Mouse (Mus musculus) kidney, adult 8-10 months (tissue): Measurements from ENCODE around the gene Scg3.
A peak's percentile ranks its signal among the peaks of the same experiment; 100 is the strongest.
"Not testable (repeated sequence)": the region's sequence is repeated elsewhere in the genome, so short reads cannot be mapped to it uniquely, and the experiment has no call there.

Experiments used
- DNase-seq, 2 experiments: peaks; one replicate each; pipeline ENCODE4 v3.0.0; 2022

Gene Scg3

DNA sequence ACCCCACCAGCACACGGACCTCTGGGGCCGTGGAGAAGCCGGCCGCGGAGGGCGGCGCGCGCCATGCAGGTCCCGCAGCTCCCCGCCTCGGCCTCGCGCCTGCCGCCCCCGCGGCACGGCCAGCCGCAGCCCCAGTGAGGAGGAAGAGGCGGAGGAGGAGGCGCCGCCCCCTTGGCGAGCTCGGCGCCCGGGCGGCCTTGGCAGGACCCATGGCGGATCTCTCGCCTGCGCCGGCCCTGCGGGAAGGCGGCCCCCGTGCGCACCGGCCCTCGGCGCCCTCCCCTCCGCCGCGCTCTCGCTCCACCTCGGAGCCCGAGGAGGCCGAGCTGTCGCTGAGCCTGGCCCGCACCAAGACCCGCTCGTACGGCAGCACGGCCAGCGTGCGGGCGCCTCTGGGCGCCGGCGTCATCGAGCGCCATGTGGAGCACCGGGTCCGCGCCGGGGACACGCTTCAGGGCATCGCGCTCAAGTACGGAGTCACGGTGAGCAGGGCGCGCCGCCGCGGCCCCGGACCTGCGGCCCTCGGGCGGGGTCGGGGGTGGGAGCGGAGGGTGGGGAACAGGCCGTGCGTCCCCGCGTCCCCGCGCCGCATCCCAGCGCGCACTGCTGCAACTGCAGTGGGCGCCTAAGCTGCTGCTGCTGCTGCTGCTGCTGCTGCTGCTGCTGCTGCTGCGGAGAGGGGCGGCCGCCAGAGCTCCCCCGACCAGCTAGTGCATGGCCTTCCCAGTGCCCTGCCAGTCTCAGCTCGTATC is 58.1 kb downstream of the Scg3 start, which contains the start of gene Lysmd2:
Gene Lysmd2 (plus strand): TSS at position 186 of the 752 bp plus-strand sequence.
- DNase-seq, result peak; percentile 3 to 14

DNA sequence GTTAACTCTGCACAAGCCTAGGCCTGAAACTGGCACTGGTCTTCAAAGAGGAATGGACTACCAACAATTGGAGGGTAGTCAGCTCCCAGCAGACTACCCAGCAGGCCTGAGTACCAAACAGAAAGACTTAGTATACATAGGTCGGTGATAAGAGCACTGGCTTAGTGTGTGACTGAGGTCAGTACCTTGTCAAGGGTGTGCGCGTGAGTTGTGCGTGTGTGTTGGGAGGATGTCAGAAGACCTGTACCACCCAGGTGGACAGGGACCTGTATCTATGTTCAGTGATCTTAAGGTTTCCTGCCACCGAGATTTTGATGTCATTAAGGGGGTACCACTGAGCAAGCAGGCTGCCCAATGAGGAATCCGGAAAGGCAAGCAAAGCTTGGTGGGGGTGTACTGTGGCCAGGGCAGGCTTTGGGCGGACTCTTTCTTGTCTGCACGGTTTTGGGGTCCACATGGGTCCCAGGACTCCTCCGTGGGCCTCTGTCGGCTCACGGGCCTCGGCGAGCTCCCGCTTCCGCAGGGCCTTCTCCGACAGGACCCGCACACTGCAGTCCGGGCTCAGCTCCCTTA is 58.8 kb downstream of the Scg3 start:
- DNase-seq, result no peak

DNA sequence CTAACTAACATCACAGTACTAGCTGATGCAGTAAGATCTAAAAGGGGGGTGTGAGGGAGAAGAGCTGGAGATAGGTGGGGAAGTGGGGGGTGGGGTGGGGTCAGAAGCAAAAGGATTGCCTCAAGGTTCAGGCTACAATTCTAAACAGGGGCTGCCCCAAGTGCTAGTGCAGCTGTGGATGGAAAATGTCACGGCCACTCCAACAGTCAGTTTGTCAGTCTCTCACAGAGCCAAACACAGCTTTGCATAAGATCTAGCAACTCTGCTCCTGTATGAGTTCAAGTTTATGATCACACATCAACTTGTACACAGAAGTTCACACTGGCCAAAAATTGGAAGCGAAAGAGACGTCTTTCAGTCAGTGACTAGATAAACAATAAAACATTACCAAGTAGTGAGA is 62.4 kb downstream of the Scg3 start:
- no peak for DNase-seq

DNA sequence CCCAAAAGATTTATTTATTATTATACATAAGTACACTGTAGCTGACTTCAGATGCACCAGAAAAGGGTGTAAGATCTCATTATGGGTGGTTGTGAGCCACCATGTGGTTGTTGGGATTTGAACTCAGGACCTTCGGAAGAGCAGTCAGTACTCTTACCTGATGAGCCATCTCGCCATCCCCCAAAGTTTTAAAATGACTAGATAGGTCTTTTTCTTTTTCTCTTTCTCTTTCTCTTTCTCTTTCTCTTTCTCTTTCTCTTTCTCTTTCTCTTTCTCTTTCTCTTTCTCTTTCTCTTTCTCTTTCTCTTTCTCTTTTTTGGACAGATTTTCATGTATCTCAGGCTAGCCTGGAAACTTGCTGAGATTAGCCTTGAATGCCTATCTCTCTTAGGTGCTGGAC is 64.1 kb downstream of the Scg3 start:
- DNase-seq, result not testable (repeated sequence)

DNA sequence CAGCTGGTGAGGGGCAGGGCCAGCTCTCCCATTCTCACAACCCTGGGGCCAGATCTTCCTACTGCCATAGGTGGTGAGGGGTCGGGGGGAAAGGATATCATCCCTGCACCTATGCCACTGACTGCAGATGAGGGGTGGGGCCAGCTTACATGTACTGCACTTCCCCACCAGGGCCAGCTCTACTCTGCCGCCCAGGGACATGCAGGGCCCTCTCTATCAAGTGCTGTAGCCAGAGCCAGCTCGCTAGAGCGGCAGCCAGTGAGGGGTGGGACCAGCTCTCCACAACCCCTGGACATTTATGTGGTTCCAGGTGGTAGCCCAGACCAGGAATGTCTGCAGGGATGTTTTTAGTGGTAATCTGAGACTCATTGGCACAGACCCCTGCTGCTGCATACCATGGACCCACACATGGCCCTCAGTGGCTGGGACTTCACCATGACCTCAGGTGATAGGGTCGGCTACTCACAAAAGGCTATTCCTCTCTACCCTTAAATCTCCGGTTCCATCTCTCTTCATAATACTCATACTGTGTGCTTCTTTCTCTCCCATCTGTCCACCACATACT is 64.9 kb downstream of the Scg3 start:
- no peak for DNase-seq

DNA sequence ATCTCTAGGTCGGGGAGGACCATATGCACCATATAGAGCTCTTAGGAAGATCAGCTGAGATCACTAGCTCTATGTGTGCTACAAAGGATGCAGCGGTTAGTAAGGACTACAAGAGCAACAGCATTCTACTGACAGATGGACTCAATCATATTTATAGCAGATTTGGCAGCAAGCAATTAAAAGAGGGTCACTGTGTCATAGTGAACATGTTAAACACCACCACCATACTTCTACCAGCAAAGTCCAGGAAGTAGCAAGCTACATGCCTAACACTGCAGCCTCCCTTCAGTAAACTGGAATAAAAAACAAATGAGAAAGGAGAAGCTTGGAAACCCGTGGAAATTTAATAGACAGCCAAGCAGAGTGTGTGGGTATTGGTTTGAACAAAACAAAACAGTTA is 67.3 kb downstream of the Scg3 start:
- DNase-seq, result no peak

DNA sequence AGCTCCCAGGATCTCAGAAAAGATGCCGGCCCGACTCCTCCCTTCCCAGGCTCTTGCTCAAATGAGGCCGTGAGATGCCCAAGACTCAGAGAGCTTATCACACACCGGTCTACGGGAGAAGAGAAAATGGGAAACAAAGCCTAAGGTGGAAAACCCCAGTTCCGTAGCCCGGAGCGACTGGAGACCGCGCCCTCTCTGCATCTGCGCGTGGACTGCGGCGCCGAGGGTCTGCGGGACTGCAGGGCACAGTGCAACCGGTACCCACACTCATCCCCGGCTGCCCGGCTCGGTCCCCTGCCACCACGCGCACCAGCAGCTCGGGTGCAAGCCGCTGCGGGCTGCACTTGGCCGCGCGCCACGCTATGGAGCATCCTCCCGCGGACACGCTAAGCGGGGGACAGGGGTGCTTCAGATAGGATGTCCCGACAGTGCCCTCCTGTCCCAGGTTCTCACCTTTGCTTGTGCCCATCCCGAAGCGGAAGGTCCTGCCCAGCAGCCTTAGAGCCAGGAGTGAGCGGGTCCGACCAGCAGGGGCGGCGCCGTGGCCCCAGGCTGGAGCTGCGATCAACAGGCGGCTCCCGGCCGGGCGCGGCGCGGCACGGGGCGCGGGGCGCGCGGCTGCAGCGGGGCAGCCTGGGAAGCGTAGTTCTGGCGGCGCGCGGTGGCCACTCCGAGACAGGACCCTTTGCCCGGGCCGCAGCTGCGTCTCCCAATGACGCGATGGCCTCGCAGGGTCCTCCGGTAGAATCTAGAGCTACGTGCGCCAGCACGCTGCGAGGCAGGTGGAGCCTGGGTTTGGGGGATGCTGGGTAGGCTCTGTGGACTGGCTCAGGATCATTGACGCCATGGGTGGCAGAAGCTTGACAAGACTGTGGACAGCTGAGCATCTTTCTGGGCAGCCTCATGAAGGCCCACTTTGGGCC is 73.0 kb downstream of the Scg3 start, which contains the start of gene Tmod2:
Gene Tmod2 (minus strand): TSS at position 755 of the 923 bp plus-strand sequence.
- DNase-seq, result no peak

DNA sequence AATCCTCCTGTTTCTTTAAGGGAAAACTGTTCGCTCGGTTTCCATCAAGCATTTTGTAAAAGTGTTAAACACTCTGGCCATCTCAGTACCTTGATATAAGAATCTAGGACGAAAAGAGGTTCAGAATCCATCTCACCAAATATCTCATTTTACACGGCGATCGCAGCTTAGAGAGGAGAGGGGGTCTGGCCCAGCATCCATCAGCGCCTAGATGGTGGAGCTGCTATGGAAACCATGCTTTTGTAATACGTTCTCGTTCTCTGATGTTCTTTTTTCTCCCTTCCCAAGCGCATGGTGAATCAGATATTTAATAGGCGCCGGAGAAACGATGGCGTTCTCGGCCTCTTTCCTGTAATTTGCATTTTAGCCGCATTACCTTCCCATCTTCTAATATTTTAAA is 73.9 kb downstream of the Scg3 start:
- no peak for DNase-seq

DNA sequence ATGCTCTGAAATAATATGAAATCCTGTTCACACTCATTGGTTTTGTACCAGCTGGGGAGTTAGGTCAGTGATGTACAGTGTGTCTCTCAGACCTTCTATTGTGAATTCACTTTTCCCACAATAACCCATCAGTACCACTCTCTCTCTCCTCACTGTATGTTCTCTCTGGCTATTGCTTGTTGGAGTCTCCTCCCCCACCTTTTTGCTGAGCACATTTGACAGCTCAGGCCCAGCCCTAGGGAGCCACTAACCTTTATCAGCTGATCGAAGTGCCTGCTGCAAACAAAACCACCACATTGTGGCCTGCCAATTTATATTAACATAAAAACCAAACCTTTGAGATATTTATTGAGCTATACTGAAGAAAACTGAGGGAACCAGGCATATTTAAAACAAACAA is 74.4 kb downstream of the Scg3 start:
- no peak for DNase-seq

DNA sequence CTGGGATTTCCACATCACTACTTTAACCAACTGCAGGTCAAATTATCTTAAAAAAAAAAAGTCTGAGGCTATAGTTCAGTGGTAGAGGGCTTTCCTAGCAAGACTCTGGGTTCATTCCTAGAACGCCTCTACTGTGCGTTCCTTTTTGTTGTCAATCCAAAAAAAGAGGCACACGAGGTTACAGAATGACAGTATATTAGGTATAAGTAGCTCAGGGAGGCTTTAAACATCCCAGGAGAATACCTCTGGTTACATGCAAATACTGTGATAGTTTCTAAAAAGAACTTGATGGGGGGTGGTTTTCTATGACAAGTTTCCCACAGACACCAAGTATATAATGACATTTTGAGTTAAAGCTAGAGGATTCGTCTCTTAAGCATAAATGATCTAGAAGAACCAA is 76.4 kb downstream of the Scg3 start:
- no peak for DNase-seq

DNA sequence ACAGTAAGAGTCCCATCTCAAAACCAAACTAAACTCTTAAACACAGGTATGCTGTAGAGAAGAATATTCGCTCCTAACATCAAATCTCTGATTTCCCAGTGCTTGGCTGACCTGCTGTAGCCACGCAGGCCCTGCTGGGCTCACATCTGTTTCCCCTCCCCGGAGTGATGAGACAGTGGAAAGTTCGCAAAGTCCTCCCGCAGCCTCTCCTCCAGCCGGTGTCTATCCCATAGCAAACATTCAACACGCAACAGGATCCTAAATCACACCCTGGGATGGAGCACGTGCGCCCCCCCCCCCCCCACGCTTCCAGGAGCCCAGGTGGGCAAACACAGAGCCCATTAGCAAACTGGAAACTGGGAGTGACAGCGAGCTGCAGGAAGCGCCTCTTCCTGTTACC is 82.3 kb downstream of the Scg3 start:
- no peak for DNase-seq

DNA sequence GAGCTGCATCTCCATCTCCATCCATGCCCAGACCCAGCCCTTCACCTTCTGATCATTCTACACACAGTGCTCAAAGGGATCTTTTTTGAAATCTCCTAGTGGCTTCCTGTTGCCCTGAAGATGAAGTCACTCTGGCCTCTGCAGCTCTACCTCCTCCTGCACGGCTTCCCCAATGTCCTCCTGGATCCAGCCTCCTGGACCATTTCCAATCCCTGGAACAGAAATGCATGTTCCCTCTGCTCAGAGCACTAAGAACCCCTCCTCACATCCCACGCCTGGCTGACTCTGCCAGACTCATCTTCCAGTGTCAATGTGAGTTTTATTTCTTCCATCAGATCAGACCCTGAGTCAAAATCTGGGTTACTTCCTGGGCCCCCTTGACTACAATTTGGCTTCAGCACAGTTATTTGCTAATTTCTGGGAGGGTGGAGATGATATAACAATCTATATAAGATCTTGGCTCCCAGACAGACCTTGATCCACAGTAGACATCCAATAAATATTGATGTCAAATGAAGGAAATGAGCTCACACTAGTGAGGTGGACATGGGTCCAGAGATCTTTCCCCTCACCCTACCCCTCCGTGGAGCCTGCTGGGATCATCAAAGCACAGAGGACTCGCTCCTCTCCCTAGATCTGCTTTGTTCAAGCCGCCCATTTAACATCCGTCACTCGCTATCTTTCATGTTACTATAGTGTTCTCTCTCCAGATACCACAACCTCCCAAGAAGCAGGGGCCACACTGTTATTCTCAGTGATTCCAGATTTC is 83.5 kb downstream of the Scg3 start:
- no peak for DNase-seq

DNA sequence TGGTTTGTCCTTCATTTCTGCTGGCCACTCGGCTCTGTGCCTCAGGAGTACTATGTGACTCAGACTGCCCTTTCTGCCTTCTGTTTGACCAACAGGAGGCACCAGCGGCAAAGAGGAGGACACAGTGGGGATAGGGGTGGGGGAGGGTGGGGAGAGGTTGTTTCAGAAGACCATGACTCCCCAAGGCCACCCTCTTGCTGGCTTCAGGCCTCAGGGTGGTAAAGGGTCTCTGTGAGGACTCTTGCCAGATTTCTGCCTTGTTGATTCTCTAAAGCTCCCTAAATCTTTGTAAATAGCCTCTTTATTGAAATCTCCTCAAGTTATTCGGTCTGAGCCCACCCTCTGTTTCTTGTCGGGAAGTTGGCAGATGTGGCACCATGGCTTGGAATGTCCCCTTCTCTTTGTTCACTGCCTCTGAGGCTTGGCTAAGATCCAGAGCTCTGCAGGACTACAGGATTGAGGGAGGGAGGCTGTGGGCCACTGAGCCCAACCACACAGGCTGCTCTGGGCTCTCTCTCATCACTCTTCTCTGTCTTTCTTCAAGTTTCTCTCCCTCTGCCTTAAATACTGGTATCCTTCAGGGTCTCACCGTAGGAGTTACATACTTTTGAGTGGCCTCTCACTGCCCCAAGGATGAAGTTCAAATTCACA is 84.5 kb downstream of the Scg3 start:
- DNase-seq, result no peak

DNA sequence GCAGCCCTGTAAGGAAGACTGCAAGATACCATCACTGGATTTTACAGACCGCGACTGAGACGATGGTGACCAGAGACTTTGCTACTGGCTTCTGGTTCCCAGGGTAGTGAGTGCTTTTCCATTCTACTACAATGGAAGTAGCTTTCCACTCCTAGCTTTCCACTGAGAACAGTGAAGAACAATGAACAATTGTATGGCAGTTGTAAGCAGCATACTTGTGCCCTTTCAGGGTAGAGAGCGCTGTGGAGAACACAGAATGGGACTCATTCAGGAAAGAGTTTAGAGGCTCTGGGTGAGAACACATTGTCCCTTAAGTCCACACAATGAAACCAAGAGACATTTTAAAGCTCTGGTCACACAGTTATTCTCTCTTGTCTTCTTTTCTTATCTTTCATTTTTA is 86.3 kb downstream of the Scg3 start:
- no peak for DNase-seq

DNA sequence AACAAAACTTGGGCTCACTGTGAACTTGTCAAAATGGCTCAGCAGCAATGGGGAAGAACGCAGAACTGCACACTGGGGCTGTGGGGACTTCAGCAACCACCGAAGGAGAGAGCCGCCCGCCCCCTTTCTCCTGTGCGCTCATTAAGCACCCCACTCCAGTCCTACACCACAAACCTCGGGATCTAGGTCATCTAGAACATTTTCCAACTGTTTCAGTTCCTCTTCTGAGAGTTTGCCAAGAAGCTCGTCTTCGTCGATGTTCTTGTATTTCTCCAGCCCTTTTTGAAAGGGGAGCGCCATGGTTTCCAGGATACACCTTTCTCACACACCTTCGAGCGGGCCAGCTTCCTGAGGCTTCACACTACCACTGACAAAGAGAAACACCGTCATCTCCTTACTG is 86.8 kb downstream of the Scg3 start:
- no peak for DNase-seq

DNA sequence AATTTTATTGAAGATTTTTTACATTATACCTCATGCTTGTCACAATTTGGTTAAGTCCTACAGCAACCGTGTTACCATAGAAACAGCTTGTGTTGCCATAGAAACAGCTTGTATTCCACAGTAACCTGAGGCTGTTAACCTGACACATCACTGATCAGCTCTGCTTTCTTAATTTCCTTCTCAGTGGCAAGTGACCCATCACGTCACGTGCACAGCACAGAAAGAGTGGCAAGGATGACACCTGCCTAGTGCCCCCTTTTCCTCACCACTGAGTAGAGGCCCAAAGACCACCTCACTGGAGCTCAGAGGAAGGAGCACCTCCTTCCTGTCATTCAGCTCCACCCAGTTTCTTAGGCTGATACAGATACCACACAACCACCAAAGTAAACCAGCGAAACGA is 90.4 kb downstream of the Scg3 start:
- no peak for DNase-seq
